Mouse (Mus musculus) testis, adult 2 months (tissue): ENCODE measurements at regions not wholly inside any gene's neighbourhood (a gene's known extent, or its start where the extent isn't known, plus 50 kb on each side); places are given as distances from the start of the nearest gene placed in this dataset.

Experiments
- H3K27ac ChIP-seq: fragments of 200-500 bp; 2 replicates; pipeline ENCODE4 v1.5.1; 2012; ENCODE audit warnings: low read depth, low read length; ENCODE audit not compliant: control insufficient read depth, insufficient read depth
- H3K27me3 ChIP-seq: fragments of 200-500 bp; 2 replicates; pipeline ENCODE4 v1.6.1; 2012; ENCODE audit warnings: mild to moderate bottlenecking, low read length, moderate library complexity; ENCODE audit not compliant: control insufficient read depth, insufficient read depth
- H3K36me3 ChIP-seq: fragments of 200-500 bp; 2 replicates; pipeline ENCODE4 v1.6.1; 2012; ENCODE audit warnings: mild to moderate bottlenecking, low read length; ENCODE audit not compliant: control insufficient read depth, insufficient read depth
- H3K4me1 ChIP-seq: fragments of 200-500 bp; 2 replicates; pipeline ENCODE4 v1.6.1; 2012; ENCODE audit warnings: low read length; ENCODE audit not compliant: control insufficient read depth, insufficient read depth
- H3K4me3 ChIP-seq: fragments of 200-500 bp; 2 replicates; pipeline ENCODE4 v1.5.1; 2012; ENCODE audit warnings: low read depth, mild to moderate bottlenecking, low read length, moderate library complexity, mixed read lengths; ENCODE audit not compliant: control insufficient read depth
- CTCF ChIP-seq: fragments of 200-500 bp; IDR thresholded peaks from 2 replicates; pipeline ENCODE4 v1.5.1; 2012; ENCODE audit warnings: low read depth, mild to moderate bottlenecking, inconsistent platforms, low read length, moderate library complexity; ENCODE audit not compliant: control insufficient read depth, insufficient read depth, insufficient replicate concordance
- POLR2A ChIP-seq: fragments of 200-500 bp; IDR thresholded peaks from 2 replicates; pipeline ENCODE4 v1.6.1; 2012; ENCODE audit warnings: low read depth, mild to moderate bottlenecking, inconsistent platforms, low read length, moderate library complexity; ENCODE audit not compliant: control insufficient read depth

DNA sequence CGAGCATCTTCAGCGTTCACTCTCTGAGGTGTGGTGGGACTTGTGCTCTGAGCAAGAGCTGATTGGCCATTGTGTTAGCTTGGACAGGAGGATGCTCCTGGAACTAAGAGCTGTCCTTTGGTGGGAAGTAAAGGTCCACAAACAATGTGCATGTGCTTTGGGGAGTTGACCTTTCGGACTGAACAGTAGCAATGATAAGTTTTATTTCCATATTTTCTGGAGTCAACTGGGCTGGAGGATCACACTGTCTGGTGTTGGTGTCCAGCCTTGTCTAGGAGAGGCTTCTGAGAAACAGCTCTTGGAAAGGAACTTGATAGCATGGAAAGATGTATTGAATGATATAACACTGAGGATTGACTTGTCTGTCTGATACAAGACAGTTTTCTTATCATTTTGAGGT lies 142.3 kb upstream of the Otx2 start:
- TF ChIP-seq CTCF, result no peak
- no peak for TF ChIP-seq POLR2A
- no peaks in the 10 kb centered on the region for H3K4me1 ChIP-seq

DNA sequence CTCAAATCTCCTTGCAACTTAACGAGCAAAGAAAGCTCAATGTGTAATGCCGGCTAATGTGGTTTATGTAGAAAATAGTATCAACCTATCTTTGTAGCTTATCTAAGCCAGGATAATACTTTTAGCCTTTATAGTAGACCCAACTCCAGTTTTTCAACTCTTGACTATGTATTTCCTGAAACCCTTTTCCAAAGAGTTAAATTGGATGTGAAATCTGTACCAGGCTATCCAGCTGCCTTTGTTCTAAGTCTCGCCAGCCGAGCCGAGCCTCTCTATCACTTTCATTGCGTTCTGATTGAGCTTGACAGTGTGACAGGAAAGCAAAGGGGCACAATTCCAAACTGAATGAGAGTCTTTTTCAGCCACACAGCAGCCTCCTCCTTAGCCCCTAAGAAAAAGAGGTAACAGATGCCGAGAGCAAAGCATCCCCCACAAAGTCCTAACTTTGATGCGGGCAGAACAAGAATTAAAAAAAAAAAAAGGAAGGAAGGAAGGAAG lies 141.7 kb upstream of the Otx2 start:
- no peaks in the 10 kb centered on the region for H3K4me1 ChIP-seq
- no peak overlapping the region for H3K27ac ChIP-seq
- TF ChIP-seq POLR2A, result no peak
- TF ChIP-seq CTCF, result no peak
- no peak overlapping the region for H3K4me3 ChIP-seq
- no peaks in the 10 kb centered on the region for H3K36me3 ChIP-seq
- H3K27me3 ChIP-seq, result no peaks in the 10 kb centered on the region

More for the DNA sequence above, 142.3 kb upstream of the Otx2 start:
- Histone ChIP-seq H3K4me3 (no peak overlapping the region), H3K27ac (no peak overlapping the region), H3K27me3 (no peaks in the 10 kb centered on the region), H3K36me3 (no peaks in the 10 kb centered on the region)

DNA sequence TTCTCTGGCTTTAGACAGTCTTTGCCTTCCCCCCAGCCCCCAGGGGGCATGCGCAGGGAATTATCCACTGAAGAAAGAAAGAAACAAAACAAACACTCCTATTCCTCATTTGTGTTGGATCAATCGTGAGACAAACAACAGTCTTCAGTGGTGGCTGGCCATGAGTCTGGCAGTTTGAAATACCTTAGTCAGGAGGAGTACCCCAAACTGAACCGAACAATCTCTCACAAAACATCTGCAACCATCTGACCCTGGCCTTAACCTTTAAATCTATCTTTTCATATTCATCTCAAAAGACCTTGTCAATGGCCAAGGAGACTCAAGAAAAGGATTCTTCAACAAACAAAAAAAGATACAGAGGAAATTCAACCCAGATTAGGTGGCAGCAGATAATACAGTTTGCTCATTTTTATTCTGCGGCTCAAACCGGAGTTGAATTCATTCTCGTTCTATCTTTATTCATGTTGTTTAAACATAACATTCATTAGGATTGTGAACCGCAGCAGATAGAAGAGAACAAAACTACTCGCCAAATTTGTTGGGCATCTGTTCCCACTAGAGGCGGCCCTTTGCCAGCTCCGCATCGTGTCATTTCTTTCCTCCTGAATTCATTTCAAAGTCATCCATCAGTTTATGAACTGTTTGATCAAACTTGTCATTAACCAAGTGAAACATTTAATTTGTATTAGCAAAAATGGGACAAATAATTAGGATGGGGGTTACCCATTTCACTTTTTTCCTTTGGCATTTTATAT lies 139.3 kb upstream of the Otx2 start:
- H3K27ac ChIP-seq, result no peak overlapping the region
- H3K27me3 ChIP-seq, result no peaks in the 10 kb centered on the region
- no peak overlapping the region for H3K4me3 ChIP-seq
- no peaks in the 10 kb centered on the region for H3K4me1 ChIP-seq
- H3K36me3 ChIP-seq, result no peaks in the 10 kb centered on the region
- TF ChIP-seq POLR2A, result no peak

DNA sequence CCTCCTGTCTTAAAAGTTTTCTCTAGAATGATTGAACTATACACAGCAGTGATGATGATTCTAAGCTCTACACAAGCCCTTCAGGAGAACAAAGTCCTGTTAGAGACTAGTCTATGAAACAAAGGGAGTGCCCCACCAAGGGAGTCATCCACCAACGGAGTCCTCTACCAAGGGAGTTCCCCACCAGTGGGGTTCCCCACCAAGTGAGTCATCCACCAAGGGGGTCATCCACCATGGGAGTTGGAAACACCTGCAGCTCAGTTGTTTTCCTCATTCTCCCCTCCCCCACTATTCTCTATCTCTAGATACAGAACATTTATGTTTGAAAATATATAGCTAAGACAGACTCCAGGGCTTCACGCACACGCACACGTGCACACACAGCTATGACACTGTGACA lies 130.5 kb upstream of the Otx2 start:
- H3K27ac ChIP-seq, result no peak overlapping the region
- H3K4me3 ChIP-seq, result no peak overlapping the region
- H3K4me1 ChIP-seq, result peaks cover 7% of the 10 kb centered on the region
- H3K36me3 ChIP-seq, result no peaks in the 10 kb centered on the region
- TF ChIP-seq CTCF (no peak), POLR2A (no peak)
- H3K27me3 ChIP-seq, result no peaks in the 10 kb centered on the region

DNA sequence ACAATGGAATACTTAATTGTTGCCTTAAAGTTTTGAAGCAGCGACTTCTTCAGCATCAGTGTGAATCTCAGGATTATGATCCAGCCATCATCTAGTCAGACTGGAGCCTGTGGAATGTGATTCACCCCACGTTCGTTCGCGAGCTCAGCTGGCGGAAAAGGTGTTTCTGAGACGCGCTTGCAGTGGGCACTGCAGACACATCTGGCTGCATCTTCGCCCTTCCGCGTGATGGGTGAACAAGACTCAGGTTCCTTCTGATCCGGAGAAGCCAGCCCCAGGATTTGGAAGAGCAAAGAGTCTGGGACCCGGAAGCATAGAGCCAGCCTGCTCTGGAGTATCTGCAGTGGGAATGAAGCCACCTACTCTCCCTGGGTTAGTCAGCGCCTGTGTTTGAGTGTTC lies 127.7 kb upstream of the Otx2 start:
- no peak overlapping the region for H3K4me3 ChIP-seq
- TF ChIP-seq POLR2A (no peak), CTCF (no peak)
- no peaks in the 10 kb centered on the region for H3K27me3 ChIP-seq

DNA sequence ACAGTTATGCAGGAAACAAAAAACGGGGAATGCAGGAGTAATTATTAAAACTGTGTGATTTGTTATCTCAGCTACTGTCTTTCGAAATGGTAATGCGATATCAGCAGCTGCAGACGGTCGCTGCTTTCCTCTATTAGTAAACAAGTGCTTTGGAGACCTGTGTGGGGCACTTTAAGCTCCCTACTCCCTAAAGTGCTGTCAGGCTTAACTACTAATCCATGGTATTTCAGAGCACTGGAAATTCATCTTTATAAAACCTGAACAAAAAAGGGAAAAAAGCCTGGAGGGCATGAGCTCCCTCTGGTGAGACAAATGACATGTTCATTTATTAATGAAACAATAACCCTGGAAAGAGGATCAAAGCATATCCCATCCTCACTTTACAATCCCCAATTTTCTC lies 127.2 kb upstream of the Otx2 start:
- Histone ChIP-seq H3K27ac (no peak overlapping the region), H3K4me1 (peaks cover 7% of the 10 kb centered on the region), H3K36me3 (no peaks in the 10 kb centered on the region), H3K27me3 (no peaks in the 10 kb centered on the region), H3K4me3 (no peak overlapping the region)
- TF ChIP-seq CTCF, result no peak
- no peak for TF ChIP-seq POLR2A

More for the DNA sequence above, 127.7 kb upstream of the Otx2 start:
- Histone ChIP-seq H3K4me1 (peaks cover 7% of the 10 kb centered on the region), H3K36me3 (no peaks in the 10 kb centered on the region), H3K27ac (no peak overlapping the region)

DNA sequence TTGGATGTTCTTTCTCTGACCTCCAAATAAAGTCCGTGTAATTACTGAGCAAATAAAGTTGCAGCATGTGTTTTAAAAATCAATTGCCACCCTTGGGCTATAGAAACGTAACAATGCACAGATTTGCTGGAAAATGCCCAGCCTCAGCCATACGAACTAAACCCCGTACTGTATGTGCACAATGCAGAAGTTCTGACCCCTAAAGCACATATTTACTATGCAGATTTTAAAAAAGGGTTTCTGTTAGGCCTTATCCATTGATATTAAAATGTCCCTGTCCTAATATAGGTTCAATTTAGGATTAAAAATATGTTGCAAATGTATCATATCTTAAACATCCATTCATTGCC lies 126.5 kb upstream of the Otx2 start:
- no peak overlapping the region for H3K4me3 ChIP-seq
- peaks cover 7% of the 10 kb centered on the region for H3K4me1 ChIP-seq
- no peaks in the 10 kb centered on the region for H3K27me3 ChIP-seq
- TF ChIP-seq CTCF (no peak), POLR2A (no peak)
- no peak overlapping the region for H3K27ac ChIP-seq
- H3K36me3 ChIP-seq, result no peaks in the 10 kb centered on the region
